Mouse (Mus musculus): ENCODE results near the gene Boll.

The Boll gene

GRCm38 (mm10) chr1:55207561-55207960, 155.7 kb downstream of the Boll start:
- no peak for DNase-seq (ENCODE audit: low read depth, low spot score)

GRCm38 (mm10) chr1:55205808-55206327, 157.4 kb downstream of the Boll start:
- DNase-seq (ENCODE audit: low read depth, low spot score), result no peak

- DNase-seq (ENCODE audit: low read depth, low spot score), result peak; percentile 87
These were observed 161.2 kb downstream of the Boll start for GRCm38 (mm10) chr1:55201850-55202752.

- DNase-seq (ENCODE audit: low read depth, low spot score), result no peak
These were observed 164.6 kb downstream of the Boll start for GRCm38 (mm10) chr1:55198719-55199118.

Measured in 3T3-L1 (cell line).